12 mouse cellular contexts compared by ENCODE assay signal in the genomic region with DNA sequence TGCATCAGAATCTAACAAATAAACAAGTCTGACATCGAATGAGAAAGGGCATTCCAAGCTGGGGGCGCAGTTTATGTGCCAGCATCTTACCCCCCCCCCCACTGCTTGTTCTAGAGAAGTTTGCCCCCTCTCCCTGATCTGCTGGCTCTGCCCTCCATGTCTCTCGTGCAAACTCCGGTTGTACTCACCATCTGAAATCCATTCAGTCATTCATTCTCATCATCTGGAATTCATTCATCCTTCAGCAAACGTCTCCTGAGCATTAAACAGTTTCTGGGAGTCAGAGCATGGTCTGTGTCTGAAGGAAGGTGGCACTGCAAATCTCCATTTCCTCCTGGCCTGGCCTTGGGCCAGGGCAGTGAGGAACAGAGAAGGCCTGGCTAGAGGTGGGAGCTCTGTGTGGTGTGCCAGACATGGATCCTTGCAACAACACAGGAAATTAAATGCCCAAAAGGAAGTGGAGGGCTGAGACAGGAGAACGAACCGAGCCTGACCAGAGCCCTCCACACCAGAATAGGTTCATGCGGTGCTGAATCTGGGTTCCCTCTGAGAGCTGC. TPM values are rescaled to one million over a fixed set of nuclear protein-coding genes. Genes with fewer than 3 reads are reported as not detected.
DNase-seq lines count a peak whose midpoint lies in the region; ATAC-seq and TF ChIP-seq lines count a peak whose summit lies in the region.
"Had no signal": no experiment of that assay in that cellular context is flagged by ENCODE, and none has a peak within 500 bp of the region (broad histone marks: within the 10 kb centered on the region; RNA-seq: fewer than 3 reads in every experiment).

No protein-coding gene starts in this region.

- H3K27me3 ChIP-seq in intestine, embryonic 16.5 days (replicated peaks; ENCODE audit: control insufficient read depth, insufficient read depth, low read length): no peaks in the 10 kb centered on the region
- H3K27me3 ChIP-seq: heart, embryonic 15.5 days; hindbrain, embryonic 15.5 days; neural tube, embryonic 15.5 days had no signal

- TF ChIP-seq CTCF in left cerebral cortex, adult 2 months (IDR thresholded peaks at IDR 0.05): no peak

- H3K4me2 ChIP-seq in intestine, embryonic 16.5 days (ENCODE audit: low read depth, low read length): no peak overlapping the region
- H3K4me2 ChIP-seq: heart, embryonic 15.5 days; hindbrain, embryonic 15.5 days; neural tube, embryonic 15.5 days had no signal

- WGBS in intestine, embryonic 16.5 days: 63% methylated on average over 8 of the region's 8 CpGs

- DNase-seq in cerebellum, postnatal 25 days: peak; percentile 54 to 65
- DNase-seq in left cerebral cortex, adult 2 months (ENCODE audit: extremely low spot score in 1 of 2, low spot score in 2 of 2): no peak
- DNase-seq in left cerebral cortex, postnatal 14 days (ENCODE audit: low spot score in 2 of 2): no peak
- peak; percentile 19 for DNase-seq in MN1 (ENCODE audit: low spot score)
- DNase-seq in frontal cortex, adult 2 months (ENCODE audit: extremely low spot score in 1 of 2, low spot score in 1 of 2): no peak
- no peak for DNase-seq in kidney, adult 9 months
- DNase-seq: layer of hippocampus, postnatal 36 days had no signal

- peak overlapping the region; percentile 69; the same call in 1 of the 2 replicates for H3K27ac ChIP-seq in left cerebral cortex, adult 2 months
- peak overlapping the region; percentile 72 for H3K27ac ChIP-seq in intestine, embryonic 16.5 days (ENCODE audit: low read length)
- H3K27ac ChIP-seq: neural tube, embryonic 15.5 days had no signal

- no peak overlapping the region for H3K4me3 ChIP-seq in left cerebral cortex, adult 2 months
- no peak overlapping the region for H3K4me3 ChIP-seq in intestine, embryonic 16.5 days (ENCODE audit: low read length)
- H3K4me3 ChIP-seq: heart, embryonic 15.5 days; hindbrain, embryonic 15.5 days; neural tube, embryonic 15.5 days had no signal

- H3K9ac ChIP-seq in intestine, embryonic 16.5 days (ENCODE audit: low read depth, low read length): no peak overlapping the region
- H3K9ac ChIP-seq: heart, embryonic 15.5 days; hindbrain, embryonic 15.5 days; neural tube, embryonic 15.5 days had no signal

- no peak for ATAC-seq in cerebellum, adult (ENCODE audit: insufficient number of reproducible peaks, low FRiP score, low TSS enrichment)
- no peak for ATAC-seq in intestine, embryonic 16.5 days

- no peaks in the 10 kb centered on the region for H3K36me3 ChIP-seq in intestine, embryonic 16.5 days (ENCODE audit: control insufficient read depth, insufficient read depth, low read length)
- H3K36me3 ChIP-seq: heart, embryonic 15.5 days; hindbrain, embryonic 15.5 days; neural tube, embryonic 15.5 days had no signal

- peaks cover 15% of the 10 kb centered on the region for H3K4me1 ChIP-seq in intestine, embryonic 16.5 days (ENCODE audit: control insufficient read depth, insufficient read depth, low read length)

- H3K9me3 ChIP-seq in intestine, embryonic 16.5 days (ENCODE audit: control insufficient read depth, low read length): no peaks in the 10 kb centered on the region
- H3K9me3 ChIP-seq: heart, embryonic 15.5 days; hindbrain, embryonic 15.5 days; neural tube, embryonic 15.5 days had no signal

- intact Hi-C loops in left cerebral cortex, adult 2 months (cut with DNase I): no loop called here
- intact Hi-C loops in left cerebral cortex, postnatal 14 days (cut with DNase I): loop anchor here (5.0 kb wide), 1 partner anchor 39 kb away; the partner anchor contains the start of gene Cplx2

RNA-seq across cellular contexts. Expression of gene Cplx2, which starts 38.1 kb away (rescaled TPM):
- total RNA-seq in left cerebral cortex, adult 2 months (2021): 100 to 1,000 TPM; 798 to 848 TPM
- 100 to 1,000 TPM; 689 to 707 TPM for total RNA-seq in left cerebral cortex, postnatal 14 days (2021)
- polyA plus RNA-seq in intestine, embryonic 16.5 days (2015; fragmentation: Nextera tagmentation; extraction: Ambion mirVana): 4.1 and 5.1 TPM in 2 replicates
- polyA plus RNA-seq in frontal cortex, adult 2 months (2012; rRNA removed): 389 and 416 TPM in 2 replicates

Comparison
In these comparisons a context has a peak if more than half of its experiments do, and no peak if none do; other contexts are left out.
1. DNase-seq: peak in cerebellum, postnatal 25 days (2 of 2) and MN1 (single experiment); none in left cerebral cortex, adult 2 months (0 of 2), left cerebral cortex, postnatal 14 days (0 of 2), frontal cortex, adult 2 months (0 of 2) and kidney, adult 9 months (single experiment).